Mouse (Mus musculus) embryonic facial prominence, embryonic 10.5 days (tissue): ENCODE measurements around the gene Cpne6. TPM values are rescaled to one million over a fixed set of nuclear protein-coding genes. Genes with fewer than 3 reads are reported as not detected.

Source experiments
- DNase-seq: peaks from one replicate; pipeline ENCODE4 v3.0.0-alpha.2; 2017; ENCODE audit warnings: low spot score
- H3K27ac ChIP-seq: fragments of 300-500 bp; sonication (generic); replicated peaks from 2 replicates; pipeline ENCODE4 v1.5.1; 2016; ENCODE audit warnings: mild to moderate bottlenecking
- H3K27me3 ChIP-seq: fragments of 300-500 bp; sonication (generic); replicated peaks from 2 replicates; pipeline ENCODE4 v1.6.1; 2016; ENCODE audit warnings: low read depth, mild to moderate bottlenecking; ENCODE audit not compliant: poor library complexity, severe bottlenecking
- H3K36me3 ChIP-seq: fragments of 300-500 bp; sonication (generic); replicated peaks from 2 replicates; pipeline ENCODE4 v1.6.1; 2016; ENCODE audit warnings: mild to moderate bottlenecking, moderate library complexity
- H3K4me1 ChIP-seq: fragments of 300-500 bp; sonication (generic); 2 replicates; pipeline ENCODE4 v1.6.1; 2016
- H3K4me3 ChIP-seq: fragments of 300-500 bp; sonication (generic); 2 replicates; pipeline ENCODE4 v1.5.1; 2016; ENCODE audit warnings: mild to moderate bottlenecking, moderate library complexity
- H3K9me3 ChIP-seq: fragments of 300-500 bp; sonication (generic); 2 replicates; pipeline ENCODE4 v1.6.1; 2016; ENCODE audit warnings: mild to moderate bottlenecking
- WGBS: fragments of 180-500 bp; shearing (Covaris S2); methylation state at CpG from one replicate; pipeline ENCODE4 v1.1.7; 2016; 5-methylcytosine and 5-hydroxymethylcytosine counted together
- polyA plus RNA-seq: library from polyadenylated mRNA; unstranded; fragments of >200 nt; fragmentation: Nextera tagmentation; extraction: Ambion mirVana; gene quantifications from 2 replicates; pipeline ENCODE4 v1.2.1, GENCODE M21; 2016

The Cpne6 gene
- polyA plus RNA-seq, 1 experiment from 2014 or later = 0.64 TPM

GRCm38 (mm10) chr14:55509540-55509939, 705 bp upstream of the Cpne6 start:
- WGBS = 85% methylated on average over 10 of the region's 10 CpGs
- H3K27ac ChIP-seq = no peak overlapping the region
- H3K4me1 ChIP-seq = peaks cover 11% of the 10 kb centered on the region
- H3K36me3 ChIP-seq = no peaks in the 10 kb centered on the region
- peaks cover 31% of the 10 kb centered on the region for H3K27me3 ChIP-seq
- H3K4me3 ChIP-seq = no peak overlapping the region
- DNase-seq = no peak
- H3K9me3 ChIP-seq = no peaks in the 10 kb centered on the region

GRCm38 (mm10) chr14:55511037-55511436, 792 bp downstream of the Cpne6 start:
- no peaks in the 10 kb centered on the region for H3K36me3 ChIP-seq
- no peaks in the 10 kb centered on the region for H3K9me3 ChIP-seq
- H3K27me3 ChIP-seq = peaks cover 38% of the 10 kb centered on the region
- DNase-seq = no peak
- H3K4me3 ChIP-seq = no peak overlapping the region
- peaks cover 11% of the 10 kb centered on the region for H3K4me1 ChIP-seq
- H3K27ac ChIP-seq = no peak overlapping the region
- WGBS = 68% methylated on average over 7 of the region's 7 CpGs

GRCm38 (mm10) chr14:55513927-55514326, 3.7 kb downstream of the Cpne6 start:
- H3K27me3 ChIP-seq = peaks cover 61% of the 10 kb centered on the region
- DNase-seq = no peak
- no peak overlapping the region for H3K4me3 ChIP-seq
- no peaks in the 10 kb centered on the region for H3K36me3 ChIP-seq
- peaks cover 12% of the 10 kb centered on the region for H3K4me1 ChIP-seq
- H3K9me3 ChIP-seq = no peaks in the 10 kb centered on the region
- H3K27ac ChIP-seq = no peak overlapping the region
- 74% methylated on average over 10 of the region's 10 CpGs for WGBS

- no peaks in the 10 kb centered on the region for H3K36me3 ChIP-seq
Measured at GRCm38 (mm10) chr14:55515846-55516245, 5.6 kb downstream of the Cpne6 start.

GRCm38 (mm10) chr14:55518897-55519296, 8.7 kb downstream of the Cpne6 start:
- H3K36me3 ChIP-seq = no peaks in the 10 kb centered on the region
- no peak overlapping the region for H3K4me3 ChIP-seq
- H3K27me3 ChIP-seq = peaks cover 78% of the 10 kb centered on the region
- H3K4me1 ChIP-seq = peaks cover 17% of the 10 kb centered on the region
- H3K9me3 ChIP-seq = no peaks in the 10 kb centered on the region
- DNase-seq = peak; percentile 47
- WGBS = 54% methylated on average over 2 of the region's 2 CpGs
- H3K27ac ChIP-seq = no peak overlapping the region

More at GRCm38 (mm10) chr14:55515846-55516245, 5.6 kb downstream of the Cpne6 start:
- no peak for DNase-seq
- WGBS = 90% methylated on average over 4 of the region's 4 CpGs
- Histone ChIP-seq H3K27ac (no peak overlapping the region; the same call in 1 of the 2 replicates), H3K27me3 (peaks cover 72% of the 10 kb centered on the region), H3K9me3 (no peaks in the 10 kb centered on the region), H3K4me3 (no peak overlapping the region), H3K4me1 (peaks cover 18% of the 10 kb centered on the region)

- 64% methylated on average over 4 of the region's 4 CpGs for WGBS
- peaks cover 85% of the 10 kb centered on the region for H3K27me3 ChIP-seq
Measured at GRCm38 (mm10) chr14:55519604-55520003, 9.4 kb downstream of the Cpne6 start.

GRCm38 (mm10) chr14:55520451-55521361, 10.5 kb downstream of the Cpne6 start:
- under 1% methylated on average over 61 of the region's 61 CpGs for WGBS
- 0 out of 2 replicates have a peak overlapping the region, but pooled peaks have one; percentile 3 for H3K27ac ChIP-seq
- peak; percentile 59 for DNase-seq
- no peaks in the 10 kb centered on the region for H3K9me3 ChIP-seq
- H3K27me3 ChIP-seq = peaks cover 86% of the 10 kb centered on the region
- H3K36me3 ChIP-seq = no peaks in the 10 kb centered on the region
- peaks cover 17% of the 10 kb centered on the region for H3K4me1 ChIP-seq
- peak overlapping the region; percentile 65 for H3K4me3 ChIP-seq

More at GRCm38 (mm10) chr14:55519604-55520003, 9.4 kb downstream of the Cpne6 start:
- Histone ChIP-seq H3K9me3 (no peaks in the 10 kb centered on the region), H3K4me1 (peaks cover 17% of the 10 kb centered on the region), H3K36me3 (no peaks in the 10 kb centered on the region), H3K4me3 (no peak overlapping the region), H3K27ac (no peak overlapping the region)
- DNase-seq = no peak

- no peak for DNase-seq
- Histone ChIP-seq H3K9me3 (no peaks in the 10 kb centered on the region), H3K27me3 (peaks cover 60% of the 10 kb centered on the region), H3K4me1 (peaks cover 14% of the 10 kb centered on the region), H3K36me3 (no peaks in the 10 kb centered on the region), H3K27ac (no peak overlapping the region), H3K4me3 (no peak overlapping the region)
- 64% methylated on average over 4 of the region's 4 CpGs for WGBS
Measured at GRCm38 (mm10) chr14:55524062-55524461, 13.8 kb downstream of the Cpne6 start.

- H3K36me3 ChIP-seq = no peaks in the 10 kb centered on the region
- H3K9me3 ChIP-seq = no peaks in the 10 kb centered on the region
- no peak for DNase-seq
- 38% methylated on average over 8 of the region's 8 CpGs for WGBS
- peaks cover 13% of the 10 kb centered on the region for H3K4me1 ChIP-seq
- peaks cover 60% of the 10 kb centered on the region for H3K27me3 ChIP-seq
- no peak within 1 kb of the TSS for H3K27ac ChIP-seq
- H3K4me3 ChIP-seq = no peak within 1 kb of the TSS
Measured at GRCm38 (mm10) chr14:55524785-55525184, 14.5 kb downstream of the Cpne6 start, which contains the start of gene Nrl. Gene Nrl, minus strand, starts transcription at chr14:55524981.

GRCm38 (mm10) chr14:55526674-55527073, 16.4 kb downstream of the Cpne6 start:
- Histone ChIP-seq H3K27me3 (peaks cover 48% of the 10 kb centered on the region), H3K27ac (no peak overlapping the region), H3K36me3 (no peaks in the 10 kb centered on the region), H3K9me3 (no peaks in the 10 kb centered on the region), H3K4me3 (no peak overlapping the region), H3K4me1 (no peaks in the 10 kb centered on the region)
- DNase-seq = no peak
- WGBS = 80% methylated on average over 2 of the region's 2 CpGs

- H3K36me3 ChIP-seq = no peaks in the 10 kb centered on the region
- peak; percentile 26 for DNase-seq
- no peaks in the 10 kb centered on the region for H3K4me1 ChIP-seq
- H3K27ac ChIP-seq = no peak overlapping the region
- no peaks in the 10 kb centered on the region for H3K9me3 ChIP-seq
- H3K27me3 ChIP-seq = peaks cover 35% of the 10 kb centered on the region
- WGBS = 22% methylated on average over 3 of the region's 3 CpGs
- H3K4me3 ChIP-seq = no peak overlapping the region
Measured at GRCm38 (mm10) chr14:55527940-55528339, 17.7 kb downstream of the Cpne6 start.

GRCm38 (mm10) chr14:55536116-55536745, 26.0 kb downstream of the Cpne6 start:
- no peak overlapping the region for H3K4me3 ChIP-seq
- H3K27ac ChIP-seq = no peak overlapping the region
- 0 out of 2 replicates have a peak, but pooled peaks cover 6% of the 10 kb centered on the region for H3K27me3 ChIP-seq
- no peaks in the 10 kb centered on the region for H3K36me3 ChIP-seq
- no peaks in the 10 kb centered on the region for H3K9me3 ChIP-seq
- peaks cover 18% of the 10 kb centered on the region for H3K4me1 ChIP-seq
- WGBS = 54% methylated on average over 6 of the region's 6 CpGs
- peak; percentile 43 for DNase-seq
